Mouse (Mus musculus): ENCODE data around the gene Rnf24.
"Not testable (repeated sequence)": the region's sequence is repeated elsewhere in the genome, so short reads cannot be mapped to it uniquely, and the experiment has no call there.

Gene Rnf24

GRCm38 (mm10) chr2:131345556-131345955 lies 7.1 kb downstream of the Rnf24 start:
- in situ Hi-C loops (cut with MboI; ENCODE audit: unreplicated experiment in 2 of 2), result no loop called here

DNA sequence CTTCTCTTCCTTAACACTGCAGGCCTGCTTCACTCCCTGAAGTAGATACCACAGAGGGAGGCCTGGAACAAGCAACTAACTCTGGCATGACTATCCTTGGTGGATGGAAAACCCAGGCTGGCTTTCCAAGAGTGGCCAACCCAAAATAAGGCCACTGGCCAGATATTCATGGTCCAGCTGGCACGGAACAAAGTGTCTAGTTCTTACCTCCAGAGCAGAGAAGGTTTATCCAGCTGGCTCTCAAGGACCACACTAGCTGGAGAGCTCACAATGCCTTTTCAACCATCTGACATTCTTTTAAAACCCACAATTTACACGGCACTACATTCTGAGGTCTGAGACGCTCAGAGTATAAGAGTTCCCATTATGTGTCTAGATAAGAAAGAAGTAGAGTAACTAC lies 8.2 kb downstream of the Rnf24 start:
- in situ Hi-C loops (cut with MboI; ENCODE audit: unreplicated experiment in 2 of 2), result no loop called here

DNA sequence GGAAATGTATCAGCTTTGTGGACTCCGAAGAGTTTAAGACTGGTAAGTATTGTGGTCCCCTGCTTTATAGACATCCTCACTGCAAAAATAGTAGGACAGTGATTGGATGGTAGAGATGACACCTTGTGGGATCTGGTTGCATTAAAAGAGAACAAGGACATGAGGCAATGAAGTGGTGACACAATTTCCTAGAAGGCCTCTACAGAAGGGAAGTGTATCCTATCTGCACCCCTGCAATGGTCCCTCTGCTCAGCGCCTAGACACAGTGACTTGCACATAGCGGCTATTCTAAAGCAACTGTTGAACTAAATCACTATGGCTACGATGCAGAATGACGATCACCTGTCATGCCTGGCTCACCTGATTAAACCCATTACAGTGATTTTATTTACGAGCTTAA lies 15.1 kb downstream of the Rnf24 start:
- in situ Hi-C loops (cut with MboI; ENCODE audit: unreplicated experiment in 2 of 2), result no loop called here

DNA sequence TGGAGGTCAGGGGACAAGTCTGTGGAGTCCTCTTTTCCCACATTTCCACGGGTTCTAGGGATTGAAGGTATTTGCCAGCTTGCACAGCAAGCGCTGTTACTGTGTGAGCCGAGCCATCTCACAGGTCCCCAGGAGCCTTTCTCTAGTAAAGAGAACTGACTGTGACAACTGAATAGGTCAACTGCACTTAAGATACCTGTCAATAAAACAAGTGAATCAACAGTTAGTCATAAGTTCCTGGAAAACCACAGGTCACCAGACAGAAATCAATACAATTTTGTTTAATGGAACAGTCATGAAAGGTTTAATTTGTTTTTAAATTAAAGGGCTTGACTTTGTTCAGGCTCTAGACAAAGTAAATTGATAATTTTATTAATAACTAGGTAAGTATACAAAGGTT lies 22.1 kb downstream of the Rnf24 start:
- in situ Hi-C loops (cut with MboI; ENCODE audit: unreplicated experiment in 2 of 2), result no loop called here

DNA sequence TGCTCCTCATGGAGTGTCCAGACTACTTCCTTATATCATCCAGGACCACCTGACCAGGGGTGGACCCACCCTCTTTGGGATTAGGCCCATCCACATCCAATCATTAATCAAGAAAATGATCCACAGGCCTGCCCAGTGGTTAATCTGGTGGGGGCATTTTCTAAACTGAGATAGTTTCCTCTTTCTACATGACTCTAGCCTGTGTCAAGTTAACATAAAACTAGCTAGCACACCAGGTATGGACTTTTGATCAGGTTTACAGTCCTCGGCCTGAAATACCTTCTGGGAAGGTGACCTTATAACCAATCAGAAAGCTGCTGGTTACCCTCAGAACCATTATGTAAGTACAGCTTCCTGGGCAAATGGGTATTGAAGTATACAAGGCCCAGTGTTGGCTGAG lies 23.7 kb downstream of the Rnf24 start:
- in situ Hi-C loops (cut with MboI; ENCODE audit: unreplicated experiment in 2 of 2), result no loop called here

GRCm38 (mm10) chr2:131326044-131326443 lies 26.6 kb downstream of the Rnf24 start:
- in situ Hi-C loops (cut with MboI; ENCODE audit: unreplicated experiment in 2 of 2), result no loop called here

- in situ Hi-C loops (cut with MboI; ENCODE audit: unreplicated experiment in 2 of 2), result no loop called here
Observed at GRCm38 (mm10) chr2:131323675-131324074, 29.0 kb downstream of the Rnf24 start.

DNA sequence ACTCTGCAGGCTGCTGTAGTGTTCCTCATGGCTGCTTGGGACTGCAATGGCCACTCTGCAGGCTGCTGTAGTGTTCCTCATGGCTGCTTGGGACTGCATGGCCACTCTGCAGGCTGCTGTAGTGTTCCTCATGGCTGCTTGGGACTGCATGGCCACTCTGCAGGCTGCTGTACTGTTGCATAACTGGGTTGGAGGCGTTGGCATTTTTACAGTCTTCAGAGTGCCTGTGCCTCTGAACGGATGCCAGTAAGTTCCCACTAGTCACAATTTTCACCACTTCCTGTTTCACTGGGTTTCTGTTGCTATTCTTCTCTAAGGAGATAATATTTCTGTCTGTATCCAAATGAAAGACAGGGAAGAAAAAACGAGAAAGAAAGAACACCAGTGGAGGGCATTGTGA lies 31.5 kb downstream of the Rnf24 start:
- in situ Hi-C loops (cut with MboI; ENCODE audit: unreplicated experiment in 2 of 2), result not testable (repeated sequence)

- in situ Hi-C loops (cut with MboI; ENCODE audit: unreplicated experiment in 2 of 2), result no loop called here
Observed at GRCm38 (mm10) chr2:131319401-131319800, 33.3 kb downstream of the Rnf24 start.

DNA sequence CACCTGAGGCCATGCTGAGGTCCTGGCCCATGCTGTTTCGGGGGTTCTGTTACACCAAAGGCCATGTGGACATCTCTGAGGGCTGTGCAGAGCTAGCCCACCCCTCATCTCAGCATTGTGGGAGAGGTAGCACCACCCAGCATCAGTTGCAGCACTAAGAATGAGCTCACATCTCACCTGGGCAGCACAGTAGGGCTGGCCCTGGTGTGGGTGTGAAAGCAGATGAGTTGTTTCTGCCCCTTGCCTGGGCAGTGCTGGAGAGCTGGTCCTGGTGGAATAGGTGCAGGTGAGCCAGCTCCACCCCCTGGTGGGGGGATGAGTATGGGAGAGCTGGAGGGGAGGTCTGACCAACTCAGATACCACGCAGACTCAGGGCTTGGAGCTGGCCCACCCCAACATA lies 36.5 kb downstream of the Rnf24 start:
- in situ Hi-C loops (cut with MboI; ENCODE audit: unreplicated experiment in 2 of 2), result no loop called here

DNA sequence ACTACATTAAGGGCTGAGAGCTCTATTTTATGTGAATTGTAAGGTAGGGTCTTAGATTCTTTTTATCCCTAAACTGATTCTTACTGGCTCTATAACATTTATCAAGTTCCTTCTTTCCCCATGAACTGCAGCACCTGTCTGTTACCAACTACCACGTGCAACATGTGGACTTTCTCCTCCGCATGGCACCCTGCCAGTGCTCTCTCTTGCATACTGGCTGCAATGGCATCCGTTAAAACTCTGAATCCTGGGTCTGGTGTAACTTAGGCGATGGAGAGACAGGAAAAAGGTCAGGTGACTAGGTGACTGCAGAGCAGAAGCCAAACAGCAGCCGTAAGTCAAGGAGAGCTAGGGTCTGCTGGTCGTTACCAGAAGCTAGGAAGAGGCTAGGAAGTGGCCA lies 43.4 kb downstream of the Rnf24 start:
- in situ Hi-C loops (cut with MboI; ENCODE audit: unreplicated experiment in 2 of 2), result no loop called here

GRCm38 (mm10) chr2:131307822-131308221 lies 44.9 kb downstream of the Rnf24 start:
- in situ Hi-C loops (cut with MboI; ENCODE audit: unreplicated experiment in 2 of 2), result no loop called here

DNA sequence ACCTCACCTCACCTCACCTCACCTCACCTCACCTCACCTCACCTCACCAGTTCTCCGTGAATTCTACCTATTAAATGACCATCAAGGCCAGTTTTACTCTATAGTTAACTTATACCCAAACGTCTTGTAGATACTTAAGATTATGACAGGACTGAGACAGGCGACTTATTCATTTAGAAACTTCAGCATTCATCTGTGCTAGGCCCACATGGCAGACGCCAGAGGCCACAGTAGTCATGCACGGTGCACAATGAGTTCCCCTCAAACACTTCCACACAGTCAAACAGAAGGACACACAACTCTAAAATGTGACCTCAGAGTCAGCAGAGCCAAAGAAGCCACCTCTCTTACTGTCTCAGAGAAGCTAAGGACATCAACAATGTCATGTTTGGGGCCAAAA lies 45.3 kb downstream of the Rnf24 start:
- in situ Hi-C loops (cut with MboI; ENCODE audit: unreplicated experiment in 2 of 2), result no loop called here

- in situ Hi-C loops (cut with MboI; ENCODE audit: unreplicated experiment in 2 of 2), result not testable (repeated sequence)
Observed at GRCm38 (mm10) chr2:131305226-131305625, 47.5 kb downstream of the Rnf24 start.

DNA sequence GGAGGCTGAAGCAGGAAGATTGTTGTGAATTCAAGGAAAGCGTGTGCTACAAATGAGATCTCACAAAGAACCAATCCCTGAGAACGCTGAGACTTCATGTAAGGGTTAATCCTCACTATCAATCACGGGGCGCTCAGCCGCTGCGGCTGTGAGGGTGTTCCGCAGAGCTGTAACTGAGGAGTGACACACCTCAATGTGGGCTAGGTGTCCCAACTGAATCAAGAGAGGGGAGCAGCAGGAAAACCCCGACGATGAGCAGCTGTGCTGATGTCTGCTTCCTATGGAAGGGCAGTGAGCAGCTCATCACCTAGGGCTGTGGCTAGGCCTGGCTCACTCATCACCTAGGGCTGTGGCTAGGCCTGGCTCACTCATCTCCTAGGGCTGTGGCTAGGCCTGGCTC lies 48.2 kb downstream of the Rnf24 start:
- in situ Hi-C loops (cut with MboI; ENCODE audit: unreplicated experiment in 2 of 2), result no loop called here

GRCm38 (mm10) chr2:131301635-131302034 lies 51.1 kb downstream of the Rnf24 start:
- in situ Hi-C loops (cut with MboI; ENCODE audit: unreplicated experiment in 2 of 2), result no loop called here

DNA sequence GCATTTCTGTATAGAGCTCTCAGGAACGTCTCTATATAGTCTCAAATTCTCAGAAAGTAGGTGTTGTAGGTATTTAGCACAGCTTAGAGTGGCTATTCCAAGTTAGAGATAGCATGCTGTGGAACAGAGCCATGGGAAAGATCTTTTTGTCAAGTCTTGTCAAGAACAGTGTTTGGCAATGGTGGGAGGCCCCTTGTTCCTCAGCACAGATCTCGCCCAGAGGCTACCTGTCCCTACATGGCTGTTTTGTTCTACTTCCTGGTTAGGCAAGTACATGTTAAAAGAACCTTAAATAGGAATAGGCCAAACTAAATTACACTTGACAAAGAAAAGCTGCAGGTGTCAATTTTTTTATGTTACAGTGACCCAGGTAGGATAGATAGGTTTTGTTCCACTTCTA lies 52.2 kb downstream of the Rnf24 start:
- in situ Hi-C loops (cut with MboI; ENCODE audit: unreplicated experiment in 2 of 2), result no loop called here

DNA sequence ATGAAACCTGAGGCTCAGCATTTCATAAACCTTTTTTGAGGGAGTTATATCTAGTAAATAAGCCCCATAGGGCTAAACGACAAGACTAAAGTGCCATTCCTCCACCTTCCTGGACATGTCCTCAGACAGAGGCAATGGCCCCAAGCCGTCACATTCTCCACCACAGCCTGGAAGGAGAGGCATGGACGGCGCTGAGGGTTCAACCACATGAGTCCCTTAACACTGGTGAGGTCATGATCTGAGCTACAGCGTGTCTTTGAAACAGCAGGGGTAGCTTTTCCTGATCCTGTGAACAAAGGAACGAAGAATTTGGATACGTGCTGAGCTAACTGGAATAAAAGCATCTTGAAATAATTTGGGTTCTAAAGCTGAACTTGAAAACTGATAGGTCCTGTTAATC lies 54.0 kb downstream of the Rnf24 start:
- in situ Hi-C loops (cut with MboI; ENCODE audit: unreplicated experiment in 2 of 2), result not testable (repeated sequence)

DNA sequence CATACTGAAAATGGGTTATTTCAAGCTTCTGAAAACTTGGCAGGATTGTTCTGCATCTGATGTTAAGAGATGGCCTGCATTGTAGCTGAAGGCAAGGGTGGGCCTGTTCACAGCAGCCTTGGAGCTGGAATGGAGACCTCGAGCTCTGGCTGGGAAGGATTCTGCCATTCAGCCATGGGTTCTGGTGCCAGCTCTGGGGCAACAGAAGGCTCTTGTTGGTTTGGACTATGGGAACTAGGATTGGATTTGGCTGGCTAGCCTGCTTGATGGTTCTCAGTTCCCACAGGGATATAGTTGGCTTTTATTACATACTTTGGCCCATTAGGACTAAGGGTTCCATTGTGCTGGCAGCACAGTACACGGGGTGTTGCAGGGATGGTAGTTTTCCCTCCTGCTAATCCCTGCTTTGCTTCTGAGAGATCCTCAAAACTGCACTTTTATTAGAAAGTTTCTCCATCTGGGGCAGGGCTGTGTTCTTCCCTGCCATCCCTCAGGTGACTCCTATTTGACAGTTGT lies 55.9 kb downstream of the Rnf24 start:
- in situ Hi-C loops (cut with MboI; ENCODE audit: unreplicated experiment in 2 of 2), result no loop called here

DNA sequence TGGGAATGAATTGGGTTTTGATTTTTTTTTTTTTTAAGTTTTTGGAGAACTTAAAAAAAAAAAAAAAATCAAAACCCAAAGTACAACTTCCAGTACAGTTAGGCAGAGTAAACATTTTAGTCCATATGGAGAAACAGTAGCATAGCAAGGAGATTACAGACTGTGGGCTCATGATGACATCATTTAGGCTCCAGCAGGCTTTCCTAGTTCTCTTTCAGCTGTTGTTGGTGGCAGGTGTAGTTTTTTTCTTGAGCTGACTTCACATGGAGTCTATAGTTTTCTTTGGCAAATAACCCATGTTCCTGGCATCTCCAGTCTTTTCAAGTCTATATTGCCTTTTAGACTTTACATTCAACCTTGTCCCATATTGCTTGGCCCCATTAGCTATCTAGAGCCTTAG lies 62.0 kb downstream of the Rnf24 start:
- in situ Hi-C loops (cut with MboI; ENCODE audit: unreplicated experiment in 2 of 2), result no loop called here

GRCm38 (mm10) chr2:131286276-131286675 lies 66.4 kb downstream of the Rnf24 start:
- in situ Hi-C loops (cut with MboI; ENCODE audit: unreplicated experiment in 2 of 2), result no loop called here

- in situ Hi-C loops (cut with MboI; ENCODE audit: unreplicated experiment in 2 of 2), result no loop called here
Observed at GRCm38 (mm10) chr2:131281596-131281995, 71.1 kb downstream of the Rnf24 start.

GRCm38 (mm10) chr2:131276722-131277121 lies 76.0 kb downstream of the Rnf24 start:
- in situ Hi-C loops (cut with MboI; ENCODE audit: unreplicated experiment in 2 of 2), result no loop called here

Measured in v-Abl transformed pro-B cells (cell line).